Mouse (Mus musculus): ENCODE results near the gene Reck.

Reck gene

DNA sequence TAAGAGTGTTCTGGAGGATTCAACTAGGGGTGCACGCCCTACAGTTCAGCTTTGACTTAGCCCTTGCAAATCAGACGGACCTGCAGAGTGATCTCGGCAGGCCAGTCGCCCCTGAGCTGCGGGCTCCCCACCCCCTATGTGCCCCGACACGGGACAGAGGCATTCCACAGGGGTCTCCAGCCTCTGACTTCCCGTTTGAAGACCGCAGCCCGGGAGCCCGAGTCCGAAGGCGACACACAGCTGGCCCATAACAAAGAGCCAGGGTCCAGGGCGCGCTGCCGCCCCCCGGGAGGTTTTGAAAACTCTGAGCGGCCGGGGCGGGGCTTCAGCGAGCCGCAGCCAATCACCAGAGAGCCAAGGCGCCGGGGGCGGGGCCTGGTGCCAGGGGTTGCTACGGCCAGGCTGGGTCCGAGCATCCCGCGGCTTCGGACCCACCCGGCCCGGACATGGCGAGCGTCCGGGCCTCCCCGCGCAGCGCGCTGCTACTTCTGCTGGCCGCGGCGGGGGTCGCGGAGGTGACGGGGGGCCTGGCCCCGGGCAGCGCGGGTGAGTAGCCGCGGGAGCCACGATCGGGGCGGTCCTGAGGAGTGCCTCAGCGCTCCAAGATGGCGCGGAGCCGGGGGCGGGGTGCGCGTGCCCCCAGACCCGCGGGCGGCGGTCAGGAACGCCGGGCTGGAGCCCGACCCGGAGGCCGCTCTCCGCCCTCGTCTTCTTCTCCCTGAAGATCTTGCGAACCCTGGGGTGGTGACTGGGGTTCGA, at the start of gene Reck:
Gene Reck, plus strand, starts transcription at position 371 of the 759 bp plus-strand sequence.
- peak; percentile 74 for DNase-seq

DNA sequence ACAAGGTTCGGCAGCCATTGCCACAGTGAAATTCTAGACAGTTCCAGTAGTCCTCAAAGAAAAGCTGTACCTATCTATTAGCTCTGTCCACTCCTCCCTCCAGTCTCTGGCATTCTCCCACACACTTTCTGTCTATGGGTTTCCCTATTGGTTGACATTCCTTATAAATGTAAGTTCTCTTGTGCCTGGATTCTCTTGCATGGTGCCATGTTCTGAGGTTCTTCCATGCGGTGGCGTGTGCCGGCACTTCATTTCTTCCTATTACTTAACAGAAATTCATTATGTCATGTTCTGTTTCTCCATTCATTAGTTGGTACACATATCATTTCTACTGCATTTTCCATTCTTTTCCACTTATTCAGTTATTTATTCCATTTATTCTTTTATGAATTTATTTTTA, 46.5 kb upstream of the Reck start:
- DNase-seq, result no peak

DNA sequence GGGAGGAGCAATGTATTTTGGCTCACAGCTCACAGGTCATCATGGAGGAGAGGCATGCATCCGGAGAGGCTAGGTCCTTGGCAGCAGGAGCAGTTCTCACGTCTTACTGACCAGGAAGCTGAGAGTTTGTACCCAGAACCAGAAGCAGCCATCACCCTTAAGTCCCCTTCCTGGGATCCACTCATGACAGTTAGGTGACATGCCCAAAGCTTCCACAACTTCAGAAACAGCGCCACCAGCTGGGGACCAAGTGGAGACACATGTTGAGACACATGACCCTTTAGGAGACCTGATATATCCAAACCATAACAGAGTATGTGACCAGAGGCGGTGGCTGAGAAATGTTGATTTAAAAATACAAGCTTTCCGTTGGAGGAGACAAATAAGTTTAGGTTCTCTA, 43.3 kb upstream of the Reck start:
- no peak for DNase-seq

GRCm38 (mm10) chr4:43833752-43834151, 41.6 kb upstream of the Reck start:
- no peak for DNase-seq

DNA sequence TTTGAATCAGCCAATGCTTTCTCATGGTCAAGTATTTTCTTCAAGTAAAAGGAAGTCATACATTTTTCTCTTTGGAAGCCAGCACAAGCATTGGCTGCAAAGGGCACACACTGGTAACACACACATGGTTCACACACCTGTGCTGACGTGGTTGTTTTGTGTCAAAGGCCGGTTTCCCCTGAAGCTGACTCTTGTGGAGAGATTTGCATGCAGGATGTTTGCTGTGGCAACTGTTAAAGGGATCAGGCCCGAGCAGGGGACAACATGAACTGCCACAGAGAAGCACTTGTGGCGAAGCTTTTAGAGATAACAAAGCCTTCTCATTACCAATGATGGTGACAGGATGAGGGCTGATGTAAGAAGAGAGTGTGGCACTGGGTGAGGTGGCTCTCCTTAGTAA, 40.6 kb upstream of the Reck start:
- DNase-seq, result no peak

DNA sequence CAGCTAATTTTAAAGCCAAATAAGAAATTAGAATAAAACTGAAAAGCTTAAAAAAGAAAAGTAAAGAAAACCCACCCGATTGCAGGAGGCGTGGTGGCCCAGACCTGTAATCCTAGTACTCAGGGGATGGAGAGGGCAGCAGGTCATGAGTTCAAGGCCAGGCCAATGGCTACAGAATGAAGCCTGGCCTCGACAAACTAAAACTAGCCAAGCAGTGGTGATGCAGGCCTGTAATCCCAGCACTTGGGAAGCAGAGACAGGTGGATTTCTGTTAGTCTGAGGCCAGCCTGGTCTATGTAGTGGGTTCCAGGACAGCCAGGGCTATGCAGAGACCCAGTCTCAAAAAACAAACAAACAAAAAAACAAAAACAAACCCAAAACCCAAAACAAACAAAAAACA, 37.0 kb upstream of the Reck start:
- no peak for DNase-seq

GRCm38 (mm10) chr4:43840101-43840500, 35.2 kb upstream of the Reck start, which contains the start of gene Olfr157:
Gene Olfr157 (minus strand): TSS chr4:43840201.
- no peak for DNase-seq

DNA sequence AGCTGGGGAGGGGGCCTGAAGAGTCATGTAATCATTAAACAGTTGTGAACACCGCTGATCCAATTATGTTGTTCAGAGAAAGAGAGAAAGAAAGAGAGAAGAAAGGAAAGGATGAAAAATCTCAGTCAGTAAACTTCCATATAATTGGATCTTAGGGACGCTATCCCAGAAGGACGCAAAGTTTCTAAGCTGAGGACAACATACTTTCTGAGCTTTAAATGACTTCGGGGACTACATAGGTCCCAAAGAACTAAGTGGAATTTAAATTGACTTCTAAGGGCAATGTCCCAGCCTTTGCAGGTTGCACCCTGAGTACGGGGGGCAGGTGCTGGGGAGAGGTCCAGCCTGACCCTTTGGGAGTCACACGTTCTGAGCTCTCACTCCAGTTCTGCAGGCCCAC, 24.1 kb upstream of the Reck start, which contains the start of gene Olfr155:
Gene Olfr155, plus strand, starts transcription at position 301 of the 400 bp plus-strand sequence.
- DNase-seq, result no peak

GRCm38 (mm10) chr4:43854101-43854500, 21.2 kb upstream of the Reck start:
- no peak for DNase-seq

- no peak for DNase-seq
Observed at GRCm38 (mm10) chr4:43859886-43860285, 15.4 kb upstream of the Reck start.

DNA sequence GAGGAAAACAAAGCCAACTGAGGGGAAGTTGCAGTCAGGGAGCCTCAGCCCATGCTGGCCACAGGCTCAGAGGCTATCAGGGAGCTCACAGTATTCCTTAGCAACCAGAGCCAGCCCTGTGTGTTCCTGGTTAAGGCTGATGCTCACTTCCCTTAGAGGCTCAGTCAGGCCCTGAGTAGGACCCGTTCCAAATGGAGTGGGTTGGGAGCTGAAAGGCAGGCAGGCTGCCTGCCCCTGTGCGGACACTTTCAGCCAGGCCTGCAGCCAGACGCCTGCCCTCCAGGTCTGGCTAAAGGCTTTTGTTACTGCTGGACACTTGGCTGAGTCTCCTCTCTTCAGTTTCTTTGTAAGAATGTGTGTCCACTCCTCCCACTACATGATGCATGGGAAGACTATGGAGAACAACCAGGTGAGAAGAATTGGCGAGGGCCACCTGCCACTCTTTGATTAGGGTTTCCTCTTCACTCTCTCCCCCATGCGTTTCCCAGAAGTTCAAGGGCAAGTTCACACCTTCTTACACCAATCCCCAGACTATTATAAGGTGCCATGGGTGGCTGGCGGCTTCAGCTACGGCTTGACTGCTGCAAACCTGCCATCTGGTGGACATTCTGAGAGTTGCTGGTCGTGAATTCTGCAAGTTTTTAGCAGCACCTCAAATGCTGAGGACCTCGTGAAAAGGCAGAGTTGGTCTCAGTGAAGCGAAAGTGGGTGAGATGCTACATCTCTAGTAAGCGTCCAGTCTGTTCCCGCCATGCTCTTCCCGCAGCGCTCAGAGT, 14.4 kb upstream of the Reck start:
- DNase-seq, result peak; percentile 35

DNA sequence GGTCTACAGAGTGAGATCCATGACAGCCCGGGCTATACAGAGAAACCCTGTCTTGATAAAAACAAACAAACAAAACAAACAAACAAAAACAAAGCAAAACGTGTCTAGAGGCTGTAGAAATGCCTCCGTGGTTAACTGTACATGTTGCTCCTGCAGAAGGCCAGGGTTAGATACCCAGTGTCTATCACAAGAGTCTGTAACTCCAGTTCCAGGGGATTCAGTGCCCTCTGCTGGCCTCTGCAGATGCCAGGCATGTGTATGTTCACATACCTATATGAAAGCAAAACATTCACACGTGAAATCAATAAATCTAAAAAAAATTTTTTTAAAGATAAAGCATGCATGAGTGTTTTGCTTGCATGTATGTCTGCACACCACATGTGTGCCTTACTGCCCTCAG, 12.0 kb upstream of the Reck start:
- DNase-seq, result no peak

- DNase-seq, result no peak
Observed at GRCm38 (mm10) chr4:43869821-43870220, 5.5 kb upstream of the Reck start.

- DNase-seq, result no peak
Observed at GRCm38 (mm10) chr4:43874501-43874900, 829 bp upstream of the Reck start.

DNA sequence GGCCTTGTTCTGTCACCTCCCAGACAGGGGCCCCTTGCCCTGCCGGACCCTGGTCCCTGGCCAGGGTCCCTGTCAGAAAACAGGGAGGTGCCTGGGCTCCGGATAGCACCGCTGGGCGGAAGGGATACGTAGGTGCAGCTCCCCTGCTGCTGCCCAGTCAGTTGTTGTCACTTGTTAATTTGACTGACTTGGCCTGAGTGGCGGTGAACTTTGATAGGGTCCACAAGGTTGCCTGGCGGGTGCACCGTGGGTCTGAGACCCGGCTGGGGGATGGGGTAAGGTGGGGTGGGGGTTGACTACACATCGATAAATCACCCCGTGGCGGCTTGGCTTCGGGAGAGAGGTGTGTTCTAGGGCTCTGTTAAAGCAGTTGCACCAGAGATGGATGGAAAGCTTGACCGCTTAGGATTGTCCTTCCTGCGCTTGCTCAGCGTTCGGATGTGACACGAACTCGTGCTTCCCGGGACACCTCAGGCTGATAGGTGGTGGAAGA, 635 bp downstream of the Reck start:
- DNase-seq, result no peak

GRCm38 (mm10) chr4:43877230-43877629, 1.9 kb downstream of the Reck start:
- no peak for DNase-seq

DNA sequence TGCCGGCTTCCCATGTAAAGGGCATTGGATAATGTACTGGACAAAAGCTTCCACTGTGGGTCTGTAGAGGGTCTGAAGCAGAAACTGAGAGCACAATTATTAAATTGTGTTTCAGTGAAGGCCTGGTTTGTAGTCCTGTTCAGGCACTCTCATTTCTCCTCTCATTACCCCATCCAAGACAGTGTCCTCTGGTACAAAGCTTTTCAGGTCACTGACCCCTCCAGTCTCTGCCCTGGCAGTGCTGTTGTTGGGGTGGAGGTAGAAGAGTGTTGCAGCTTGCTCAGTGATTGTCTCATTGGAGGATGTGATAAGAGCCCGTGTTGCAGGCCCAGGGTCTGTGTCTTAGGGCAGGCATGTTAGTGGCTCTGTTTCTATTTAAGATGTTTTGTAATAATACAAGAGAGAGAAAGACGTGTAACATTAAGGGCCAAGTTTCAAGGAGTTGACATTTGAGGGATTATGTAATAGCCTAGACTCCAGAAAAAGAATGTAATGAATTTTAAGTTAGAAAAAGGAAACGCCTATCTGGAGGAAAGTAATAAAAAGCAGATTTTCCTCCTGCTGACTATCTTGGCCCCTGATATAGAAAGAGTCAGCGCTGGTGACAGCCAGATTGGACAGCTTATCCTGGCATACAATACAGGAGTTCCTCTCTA, 2.9 kb downstream of the Reck start:
- no peak for DNase-seq

DNA sequence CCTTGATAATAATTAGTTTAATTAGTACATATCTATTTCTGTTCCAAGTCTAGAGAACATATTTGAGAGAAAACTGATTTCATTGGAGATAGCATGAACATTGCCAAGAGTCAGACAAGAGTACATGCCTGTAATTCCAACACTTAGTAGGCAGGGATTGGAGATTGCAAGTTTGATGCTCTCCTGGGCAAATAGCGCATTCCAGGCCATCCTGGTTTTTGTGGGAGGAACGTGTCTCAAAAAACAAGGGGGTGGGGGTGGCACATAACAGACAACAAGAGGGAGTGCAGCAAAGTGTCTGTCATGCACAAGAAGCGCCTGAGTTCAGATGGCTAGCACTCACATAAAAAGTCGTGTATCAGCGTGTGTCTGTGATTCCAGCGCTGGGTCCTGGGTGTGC, 4.2 kb downstream of the Reck start:
- no peak for DNase-seq

- no peak for DNase-seq
Observed at GRCm38 (mm10) chr4:43884196-43884595, 8.9 kb downstream of the Reck start.

- DNase-seq, result no peak
Observed at GRCm38 (mm10) chr4:43891247-43891646, 15.9 kb downstream of the Reck start.

GRCm38 (mm10) chr4:43897209-43897608, 21.9 kb downstream of the Reck start:
- no peak for DNase-seq

- no peak for DNase-seq
Observed at GRCm38 (mm10) chr4:43899197-43899596, 23.9 kb downstream of the Reck start.

DNA sequence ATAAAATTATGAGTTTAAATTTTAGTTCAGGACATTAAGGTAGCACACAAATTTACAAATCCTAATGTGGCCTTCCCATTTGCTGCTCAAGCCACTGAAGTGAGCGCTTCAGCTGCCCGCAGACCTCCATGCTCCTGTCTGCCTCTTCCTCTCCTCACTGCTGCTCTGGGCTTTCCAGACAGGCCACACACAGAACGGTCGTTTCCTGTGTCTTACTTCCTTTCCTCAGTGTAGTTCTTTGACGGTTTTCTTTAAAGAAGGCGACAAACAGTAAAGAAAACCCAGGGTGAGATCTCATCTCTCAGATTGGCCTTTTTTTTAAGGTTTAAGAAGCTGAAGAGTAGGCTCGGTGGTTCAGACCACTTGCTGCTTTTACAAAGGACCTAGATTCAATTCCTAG, 28.4 kb downstream of the Reck start:
- no peak for DNase-seq

- peak; percentile 18 for DNase-seq
Observed at GRCm38 (mm10) chr4:43906443-43906842, 31.1 kb downstream of the Reck start.

All from layer of hippocampus, adult 9-11 months (tissue).